Mouse (Mus musculus) neural tube, embryonic 12.5 days (tissue): ENCODE data around the gene Cd7. TPM values are rescaled to one million over a fixed set of nuclear protein-coding genes. Genes with fewer than 3 reads are reported as not detected.
"Not testable (repeated sequence)": the region's sequence is repeated elsewhere in the genome, so short reads cannot be mapped to it uniquely, and the experiment has no call there.

Source experiments
- ATAC-seq: fragments of 200-750 bp; cut with Nextera tagmentation; 2 replicates; pipeline ENCODE4 v1.8.0; 2017; ENCODE audit warnings: low read depth, mild to moderate bottlenecking, moderate TSS enrichment, moderate library complexity; ENCODE audit not compliant: low FRiP score
- H3K27ac ChIP-seq: fragments of 300-500 bp; sonication (generic); 2 replicates; pipeline ENCODE4 v1.5.1; 2016
- H3K27me3 ChIP-seq: fragments of 300-500 bp; sonication (generic); replicated peaks from 2 replicates; pipeline ENCODE4 v1.6.1; 2016; ENCODE audit warnings: mild to moderate bottlenecking
- H3K36me3 ChIP-seq: fragments of 300-500 bp; sonication (generic); 2 replicates; pipeline ENCODE4 v1.6.1; 2016; ENCODE audit warnings: mild to moderate bottlenecking
- H3K4me1 ChIP-seq: fragments of 300-500 bp; sonication (generic); 2 replicates; pipeline ENCODE4 v1.6.1; 2016
- H3K4me2 ChIP-seq: fragments of 300-500 bp; sonication (generic); replicated peaks from 2 replicates; pipeline ENCODE4 v1.6.1; 2016; ENCODE audit warnings: mild to moderate bottlenecking
- H3K4me3 ChIP-seq: fragments of 300-500 bp; sonication (generic); 2 replicates; pipeline ENCODE4 v1.5.1; 2016
- H3K9ac ChIP-seq: fragments of 300-500 bp; sonication (generic); 2 replicates; pipeline ENCODE4 v1.6.1; 2016; ENCODE audit warnings: mild to moderate bottlenecking
- H3K9me3 ChIP-seq: fragments of 300-500 bp; sonication (generic); 2 replicates; pipeline ENCODE4 v1.6.1; 2016; ENCODE audit warnings: mild to moderate bottlenecking
- WGBS: fragments of 180-500 bp; shearing (Covaris S2); methylation state at CpG from one replicate; pipeline ENCODE4 v1.1.7; 2016; 5-methylcytosine and 5-hydroxymethylcytosine counted together
- polyA plus RNA-seq: library from polyadenylated mRNA; unstranded; fragments of >200 nt; fragmentation: Nextera tagmentation; extraction: Ambion mirVana; gene quantifications from 2 replicates; pipeline ENCODE4 v1.2.1, GENCODE M21; 2016

Gene Cd7
- polyA plus RNA-seq, 1 experiment from 2014 or later = 0.47 TPM

- H3K9ac ChIP-seq, H3K4me3 ChIP-seq, H3K4me1 ChIP-seq, H3K9me3 ChIP-seq, ATAC-seq, H3K27me3 ChIP-seq, H3K27ac ChIP-seq, H3K4me2 ChIP-seq, H3K36me3 ChIP-seq: not testable (repeated sequence)
- WGBS = 59% methylated on average over 1 of the region's 1 CpGs
Measured at GRCm38 (mm10) chr11:121043025-121043424, 3.8 kb upstream of the Cd7 start.

GRCm38 (mm10) chr11:121042480-121042879 lies 3.3 kb upstream of the Cd7 start:
- no peaks in the 10 kb centered on the region for H3K36me3 ChIP-seq
- no peaks in the 10 kb centered on the region for H3K27me3 ChIP-seq
- no peak overlapping the region for H3K9ac ChIP-seq
- H3K4me1 ChIP-seq = no peaks in the 10 kb centered on the region
- no peak overlapping the region for H3K27ac ChIP-seq
- no peak overlapping the region for H3K4me2 ChIP-seq
- no peak overlapping the region for H3K4me3 ChIP-seq
- ATAC-seq = no peak
- H3K9me3 ChIP-seq = no peaks in the 10 kb centered on the region
- WGBS = 77% methylated on average over 4 of the region's 4 CpGs

- no peaks in the 10 kb centered on the region for H3K4me1 ChIP-seq
- H3K4me3 ChIP-seq = no peak overlapping the region
- ATAC-seq = no peak
- H3K9ac ChIP-seq = no peak overlapping the region
- 78% methylated on average over 4 of the region's 4 CpGs for WGBS
- no peak overlapping the region for H3K27ac ChIP-seq
- H3K9me3 ChIP-seq = no peaks in the 10 kb centered on the region
- H3K27me3 ChIP-seq = no peaks in the 10 kb centered on the region
- H3K36me3 ChIP-seq = no peaks in the 10 kb centered on the region
- H3K4me2 ChIP-seq = no peak overlapping the region
Measured at GRCm38 (mm10) chr11:121041636-121042035, 2.4 kb upstream of the Cd7 start.

- no peak overlapping the region for H3K4me2 ChIP-seq
- ATAC-seq = no peak
- H3K36me3 ChIP-seq = no peaks in the 10 kb centered on the region
- no peaks in the 10 kb centered on the region for H3K4me1 ChIP-seq
- H3K27me3 ChIP-seq = no peaks in the 10 kb centered on the region
- 7% methylated on average over 4 of the region's 4 CpGs for WGBS
- H3K9me3 ChIP-seq = no peaks in the 10 kb centered on the region
- no peak overlapping the region for H3K9ac ChIP-seq
- no peak overlapping the region for H3K27ac ChIP-seq
- H3K4me3 ChIP-seq = no peak overlapping the region
Measured at GRCm38 (mm10) chr11:121041212-121041611, 2.0 kb upstream of the Cd7 start.

GRCm38 (mm10) chr11:121038366-121039240 lies 615 bp downstream of the Cd7 start:
- Histone ChIP-seq H3K4me2 (no peak overlapping the region), H3K4me1 (no peaks in the 10 kb centered on the region), H3K4me3 (no peak overlapping the region), H3K9me3 (no peaks in the 10 kb centered on the region), H3K9ac (no peak overlapping the region), H3K27me3 (no peaks in the 10 kb centered on the region), H3K36me3 (no peaks in the 10 kb centered on the region), H3K27ac (no peak overlapping the region)
- WGBS = 87% methylated on average over 11 of the region's 11 CpGs
- no peak for ATAC-seq

GRCm38 (mm10) chr11:121033118-121033517 lies 6.1 kb downstream of the Cd7 start:
- Histone ChIP-seq H3K27ac (no peak overlapping the region), H3K4me1 (no peaks in the 10 kb centered on the region), H3K9me3 (no peaks in the 10 kb centered on the region), H3K36me3 (no peaks in the 10 kb centered on the region), H3K4me3 (no peak overlapping the region), H3K27me3 (no peaks in the 10 kb centered on the region), H3K9ac (no peak overlapping the region), H3K4me2 (no peak overlapping the region)
- WGBS = 87% methylated on average over 5 of the region's 5 CpGs
- no peak for ATAC-seq

- Histone ChIP-seq H3K4me3 (no peak overlapping the region), H3K4me2 (no peak overlapping the region), H3K9ac (no peak overlapping the region), H3K27ac (no peak overlapping the region), H3K9me3 (no peaks in the 10 kb centered on the region), H3K36me3 (no peaks in the 10 kb centered on the region), H3K27me3 (no peaks in the 10 kb centered on the region), H3K4me1 (no peaks in the 10 kb centered on the region)
- no peak for ATAC-seq
- 89% methylated on average over 7 of the region's 7 CpGs for WGBS
Measured at GRCm38 (mm10) chr11:121027259-121027658, 12.0 kb downstream of the Cd7 start.

GRCm38 (mm10) chr11:121024163-121024562 lies 15.1 kb downstream of the Cd7 start:
- no peaks in the 10 kb centered on the region for H3K36me3 ChIP-seq
- no peak overlapping the region for H3K4me2 ChIP-seq
- no peaks in the 10 kb centered on the region for H3K9me3 ChIP-seq
- H3K4me1 ChIP-seq = no peaks in the 10 kb centered on the region
- H3K27ac ChIP-seq = no peak overlapping the region
- no peak overlapping the region for H3K9ac ChIP-seq
- no peak for ATAC-seq
- WGBS = 79% methylated on average over 6 of the region's 6 CpGs
- no peak overlapping the region for H3K4me3 ChIP-seq
- no peaks in the 10 kb centered on the region for H3K27me3 ChIP-seq

GRCm38 (mm10) chr11:121019501-121019900 lies 19.7 kb downstream of the Cd7 start:
- Histone ChIP-seq H3K9ac (no peak overlapping the region), H3K4me3 (no peak overlapping the region), H3K4me1 (no peaks in the 10 kb centered on the region), H3K4me2 (no peak overlapping the region), H3K9me3 (no peaks in the 10 kb centered on the region), H3K27ac (no peak overlapping the region), H3K27me3 (no peaks in the 10 kb centered on the region), H3K36me3 (no peaks in the 10 kb centered on the region)
- 86% methylated on average over 5 of the region's 5 CpGs for WGBS
- no peak for ATAC-seq

- Histone ChIP-seq H3K4me1 (no peaks in the 10 kb centered on the region), H3K27me3 (no peaks in the 10 kb centered on the region), H3K4me2 (no peak overlapping the region), H3K9me3 (no peaks in the 10 kb centered on the region), H3K27ac (no peak overlapping the region), H3K36me3 (no peaks in the 10 kb centered on the region), H3K9ac (no peak overlapping the region), H3K4me3 (no peak overlapping the region)
- ATAC-seq = 0 out of 2 replicates have a peak, but pooled peaks have one; percentile 21
- 48% methylated on average over 3 of the region's 3 CpGs for WGBS
Measured at GRCm38 (mm10) chr11:121017703-121018102, 21.5 kb downstream of the Cd7 start.

- Histone ChIP-seq H3K4me1 (no peaks in the 10 kb centered on the region), H3K9ac (no peak overlapping the region), H3K4me3 (no peak overlapping the region), H3K9me3 (no peaks in the 10 kb centered on the region), H3K4me2 (0 out of 2 replicates have a peak overlapping the region, but pooled peaks have one; percentile 24), H3K36me3 (no peaks in the 10 kb centered on the region), H3K27me3 (no peaks in the 10 kb centered on the region), H3K27ac (no peak overlapping the region)
- WGBS = 74% methylated on average over 6 of the region's 6 CpGs
- ATAC-seq = no peak
Measured at GRCm38 (mm10) chr11:121015472-121015871, 23.7 kb downstream of the Cd7 start.

GRCm38 (mm10) chr11:121014896-121015300 lies 24.3 kb downstream of the Cd7 start:
- Histone ChIP-seq H3K9ac (no peak overlapping the region), H3K4me3 (no peak overlapping the region), H3K27me3 (no peaks in the 10 kb centered on the region)

GRCm38 (mm10) chr11:121013656-121014055 lies 25.6 kb downstream of the Cd7 start:
- H3K36me3 ChIP-seq = no peaks in the 10 kb centered on the region
- no peak overlapping the region for H3K4me3 ChIP-seq
- H3K27ac ChIP-seq = no peak overlapping the region
- H3K9ac ChIP-seq = no peak overlapping the region
- no peaks in the 10 kb centered on the region for H3K9me3 ChIP-seq
- no peak overlapping the region for H3K4me2 ChIP-seq
- no peak for ATAC-seq
- WGBS = 86% methylated on average over 7 of the region's 7 CpGs
- no peaks in the 10 kb centered on the region for H3K4me1 ChIP-seq
- H3K27me3 ChIP-seq = no peaks in the 10 kb centered on the region

More at GRCm38 (mm10) chr11:121014896-121015300, 24.3 kb downstream of the Cd7 start:
- WGBS = 60% methylated on average over 19 of the region's 19 CpGs
- Histone ChIP-seq H3K9me3 (no peaks in the 10 kb centered on the region), H3K36me3 (no peaks in the 10 kb centered on the region), H3K4me1 (no peaks in the 10 kb centered on the region), H3K4me2 (peak overlapping the region; percentile 24; the same call in 1 of the 2 replicates), H3K27ac (no peak overlapping the region)
- ATAC-seq = no peak
